Mouse (Mus musculus) liver, embryonic 15.5 days (tissue): ENCODE data around the gene Eif2ak1. TPM values are rescaled to one million over a fixed set of nuclear protein-coding genes. Genes with fewer than 3 reads are reported as not detected.

ENCODE experiments used
- ATAC-seq: fragments of 200-750 bp; cut with Nextera tagmentation; 2 replicates; pipeline ENCODE4 v1.8.0; 2017; ENCODE audit warnings: moderate number of reproducible peaks, mild to moderate bottlenecking, moderate library complexity; ENCODE audit not compliant: insufficient read depth
- H3K27ac ChIP-seq: fragments of 300-500 bp; sonication (generic); replicated peaks from 2 replicates; pipeline ENCODE4 v1.5.1; 2015; ENCODE audit warnings: mild to moderate bottlenecking, inconsistent platforms
- H3K27me3 ChIP-seq: fragments of 300-500 bp; sonication (generic); 2 replicates; pipeline ENCODE4 v1.6.1; 2015; ENCODE audit warnings: mild to moderate bottlenecking, inconsistent platforms
- H3K36me3 ChIP-seq: fragments of 300-500 bp; sonication (generic); replicated peaks from 2 replicates; pipeline ENCODE4 v1.6.1; 2015; ENCODE audit warnings: moderate library complexity, mild to moderate bottlenecking, inconsistent platforms
- H3K4me1 ChIP-seq: fragments of 300-500 bp; sonication (generic); replicated peaks from 2 replicates; pipeline ENCODE4 v1.6.1; 2015; ENCODE audit warnings: inconsistent platforms
- H3K4me2 ChIP-seq: fragments of 300-500 bp; sonication (generic); 2 replicates; pipeline ENCODE4 v1.6.1; 2015; ENCODE audit warnings: moderate library complexity, mild to moderate bottlenecking, inconsistent platforms
- H3K4me3 ChIP-seq: fragments of 300-500 bp; sonication (generic); replicated peaks from 2 replicates; pipeline ENCODE4 v1.5.1; 2015; ENCODE audit warnings: mild to moderate bottlenecking, inconsistent platforms
- H3K9ac ChIP-seq: fragments of 300-500 bp; sonication (generic); 2 replicates; pipeline ENCODE4 v1.6.1; 2015; ENCODE audit warnings: moderate library complexity, mild to moderate bottlenecking, inconsistent platforms
- H3K9me3 ChIP-seq: fragments of 300-500 bp; sonication (generic); replicated peaks from 2 replicates; pipeline ENCODE4 v1.6.1; 2016; ENCODE audit warnings: inconsistent platforms
- WGBS: fragments of 180-500 bp; shearing (Covaris S2); methylation state at CpG from one replicate; pipeline ENCODE4 v1.1.7; 2015; ENCODE audit warnings: mixed read lengths; ENCODE audit not compliant: insufficient replicate concordance; 5-methylcytosine and 5-hydroxymethylcytosine counted together
- polyA plus RNA-seq: library from polyadenylated mRNA; unstranded; fragments of >200 nt; fragmentation: Nextera tagmentation; extraction: Ambion mirVana; gene quantifications from 2 replicates; pipeline ENCODE4 v1.2.1, GENCODE M21; 2015

Eif2ak1 gene
- polyA plus RNA-seq, 1 experiment from 2014 or later = 114 TPM

DNA sequence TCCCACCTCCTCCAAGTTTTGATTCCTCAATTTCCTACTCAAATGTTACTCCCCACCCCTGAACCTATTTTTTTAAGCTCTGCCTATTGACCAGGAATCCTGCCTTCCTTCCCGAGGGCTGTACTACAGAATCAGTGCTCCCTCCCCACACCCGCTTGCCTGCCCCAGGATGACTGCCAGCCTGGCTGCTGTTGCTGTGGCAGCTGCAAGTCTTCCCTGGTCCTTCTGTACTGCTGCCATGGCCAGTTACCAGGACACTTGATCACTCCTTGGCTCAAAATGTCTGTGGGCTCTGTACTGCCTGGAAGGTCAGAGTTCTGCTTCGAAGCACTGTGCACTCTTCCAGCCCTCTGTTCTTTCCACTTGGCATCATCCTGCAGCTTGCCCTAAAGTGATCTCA, 84.5 kb downstream of the Eif2ak1 start:
- H3K4me3 ChIP-seq = no peak overlapping the region
- WGBS = 87% methylated on average over 3 of the region's 3 CpGs
- H3K27me3 ChIP-seq = no peaks in the 10 kb centered on the region
- no peak overlapping the region for H3K4me2 ChIP-seq
- H3K9me3 ChIP-seq = no peaks in the 10 kb centered on the region
- ATAC-seq = no peak
- peaks cover 31% of the 10 kb centered on the region for H3K4me1 ChIP-seq
- no peak overlapping the region for H3K27ac ChIP-seq
- H3K36me3 ChIP-seq = peaks cover 98% of the 10 kb centered on the region
- H3K9ac ChIP-seq = no peak overlapping the region

DNA sequence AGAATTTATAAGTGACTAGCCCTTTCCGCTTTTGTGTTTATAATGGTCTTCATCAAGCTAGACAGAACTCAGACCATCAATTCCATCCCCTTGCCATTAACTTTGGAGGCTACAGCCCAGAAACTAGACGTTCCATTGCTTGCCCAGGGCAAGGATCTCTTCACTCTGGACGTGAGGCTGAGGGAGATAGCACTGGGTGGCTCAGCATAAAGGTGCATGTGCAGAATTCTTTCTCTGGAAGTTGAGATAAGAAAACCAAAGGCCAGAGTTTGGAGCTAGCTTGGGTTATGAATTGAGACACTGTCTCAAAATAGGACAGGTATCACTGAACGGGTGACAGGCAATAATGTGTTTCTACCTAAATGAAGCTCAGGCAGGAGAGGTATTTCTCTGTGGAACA, 86.2 kb downstream of the Eif2ak1 start:
- peak; percentile 59 for ATAC-seq
- H3K9ac ChIP-seq = no peak overlapping the region
- peak overlapping the region; percentile 43; the same call in 1 of the 2 replicates for H3K27ac ChIP-seq
- H3K36me3 ChIP-seq = peaks cover 81% of the 10 kb centered on the region
- H3K4me1 ChIP-seq = peaks cover 47% of the 10 kb centered on the region
- 34% methylated on average over 4 of the region's 4 CpGs for WGBS
- H3K4me2 ChIP-seq = no peak overlapping the region
- no peaks in the 10 kb centered on the region for H3K27me3 ChIP-seq
- H3K9me3 ChIP-seq = no peaks in the 10 kb centered on the region
- H3K4me3 ChIP-seq = no peak overlapping the region

DNA sequence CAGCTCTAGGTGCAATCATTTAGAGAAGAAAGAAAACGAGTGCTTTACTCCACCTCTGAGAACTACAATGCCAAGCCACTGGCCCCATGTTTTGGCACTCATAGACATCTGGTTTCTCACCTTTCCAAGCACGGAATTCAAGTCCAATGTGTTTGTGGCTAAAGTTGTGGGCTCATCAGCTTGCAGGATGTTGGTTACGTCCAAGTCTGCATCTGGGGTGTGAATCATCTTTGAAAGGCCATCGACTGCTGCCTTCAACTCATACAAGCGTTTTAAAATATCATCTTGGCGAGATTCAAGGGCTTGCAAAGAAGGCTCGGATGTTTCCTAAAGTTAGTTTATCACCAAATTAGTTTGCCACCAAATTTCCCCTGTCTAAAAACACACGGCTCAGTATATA, 88.8 kb downstream of the Eif2ak1 start:
- no peak for ATAC-seq
- Histone ChIP-seq H3K4me1 (peaks cover 58% of the 10 kb centered on the region), H3K27me3 (no peaks in the 10 kb centered on the region), H3K9me3 (no peaks in the 10 kb centered on the region), H3K27ac (0 out of 2 replicates have a peak overlapping the region, but pooled peaks have one; percentile 7), H3K4me2 (no peak overlapping the region), H3K9ac (no peak overlapping the region), H3K36me3 (peaks cover 55% of the 10 kb centered on the region), H3K4me3 (no peak overlapping the region)
- 78% methylated on average over 8 of the region's 8 CpGs for WGBS

DNA sequence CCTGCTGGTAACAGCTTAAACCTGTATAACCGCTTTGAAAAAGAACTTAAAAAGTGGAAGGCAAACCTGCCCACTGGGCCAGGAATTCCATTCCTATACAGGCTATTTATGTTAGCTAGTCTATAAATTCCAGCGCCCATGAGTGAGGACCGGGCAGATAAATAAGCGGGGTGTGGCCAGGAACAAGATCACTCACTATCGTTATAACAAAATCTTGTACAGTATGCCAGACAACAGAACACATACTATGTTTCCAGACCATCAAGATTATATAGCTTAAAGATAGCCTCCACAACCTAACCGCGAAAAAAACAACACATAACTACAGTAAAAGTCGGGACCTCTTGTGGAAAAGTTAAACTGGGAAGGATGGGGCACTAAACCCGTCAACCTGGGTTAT, 91.3 kb downstream of the Eif2ak1 start:
- Histone ChIP-seq H3K4me3 (peak overlapping the region; percentile 87), H3K36me3 (peaks cover 40% of the 10 kb centered on the region), H3K4me2 (peak overlapping the region; percentile 91), H3K4me1 (peaks cover 42% of the 10 kb centered on the region), H3K9ac (peak overlapping the region; percentile 63), H3K27me3 (no peaks in the 10 kb centered on the region), H3K9me3 (no peaks in the 10 kb centered on the region), H3K27ac (peak overlapping the region; percentile 98)
- ATAC-seq = peak; percentile 49
- 2% methylated on average over 9 of the region's 9 CpGs for WGBS

DNA sequence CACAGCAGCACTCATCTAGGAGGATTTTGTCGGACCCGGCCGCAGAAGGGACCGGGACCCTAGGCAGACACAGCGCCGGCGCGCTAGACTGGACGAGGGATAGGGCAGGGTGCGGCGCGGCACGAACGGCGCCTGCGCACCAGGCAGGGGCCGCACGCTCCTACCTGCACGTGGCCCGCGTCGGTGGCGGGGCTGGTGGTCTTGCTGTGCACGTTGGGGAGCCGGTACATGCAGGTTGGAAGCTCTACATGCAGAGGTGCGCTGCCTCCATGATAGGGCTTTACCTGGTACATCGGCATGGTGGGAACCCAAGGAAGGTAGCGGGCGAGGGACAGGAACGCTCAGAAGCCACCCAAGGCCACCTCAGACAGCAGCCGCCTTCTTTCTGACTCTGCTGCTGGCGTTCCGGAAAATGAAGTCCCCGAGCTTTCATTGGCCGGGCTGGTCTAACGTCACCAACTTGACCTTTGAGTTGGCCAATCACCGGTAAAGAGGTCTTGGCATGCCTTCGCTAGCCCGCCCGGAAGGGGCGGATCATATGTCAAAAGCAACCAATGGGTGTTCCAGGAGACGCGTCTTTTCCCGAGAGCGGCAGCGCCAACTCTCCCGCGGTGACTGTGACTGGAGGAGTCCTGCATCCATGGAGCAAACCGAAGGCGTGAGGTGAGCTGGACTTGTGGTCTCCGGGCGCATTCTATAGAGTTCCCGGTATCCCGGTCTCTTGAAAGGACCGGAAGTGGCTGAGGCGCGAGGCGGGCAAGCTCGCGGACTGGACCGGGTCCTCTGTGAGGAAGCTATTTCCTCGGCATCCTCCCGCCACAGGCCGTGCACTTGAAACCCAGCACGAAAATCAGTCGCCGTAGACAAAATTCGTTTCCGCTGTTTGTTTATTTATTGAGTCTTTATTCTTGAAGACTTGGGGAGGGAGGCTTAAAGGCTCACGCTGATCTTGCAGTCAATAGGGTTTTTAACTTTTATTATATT, 92.1 kb downstream of the Eif2ak1 start, which contains the start of the genes Aimp2 and Pms2:
Gene Aimp2, minus strand, starts transcription at position 431 of the 984 bp plus-strand sequence.
Gene Pms2, plus strand, starts transcription at position 548 of the 984 bp plus-strand sequence.
- H3K27ac ChIP-seq = peak within 1 kb of the TSS; percentile 98
- WGBS = under 1% methylated on average over 70 of the region's 70 CpGs
- H3K9ac ChIP-seq = peak within 1 kb of the TSS; percentile 76
- peak within 1 kb of the TSS; percentile 87 for H3K4me3 ChIP-seq
- no peaks in the 10 kb centered on the region for H3K27me3 ChIP-seq
- no peaks in the 10 kb centered on the region for H3K9me3 ChIP-seq
- peak within 1 kb of the TSS; percentile 91 for H3K4me2 ChIP-seq
- peaks cover 38% of the 10 kb centered on the region for H3K36me3 ChIP-seq
- H3K4me1 ChIP-seq = peaks cover 34% of the 10 kb centered on the region
- peak; percentile 94 for ATAC-seq

DNA sequence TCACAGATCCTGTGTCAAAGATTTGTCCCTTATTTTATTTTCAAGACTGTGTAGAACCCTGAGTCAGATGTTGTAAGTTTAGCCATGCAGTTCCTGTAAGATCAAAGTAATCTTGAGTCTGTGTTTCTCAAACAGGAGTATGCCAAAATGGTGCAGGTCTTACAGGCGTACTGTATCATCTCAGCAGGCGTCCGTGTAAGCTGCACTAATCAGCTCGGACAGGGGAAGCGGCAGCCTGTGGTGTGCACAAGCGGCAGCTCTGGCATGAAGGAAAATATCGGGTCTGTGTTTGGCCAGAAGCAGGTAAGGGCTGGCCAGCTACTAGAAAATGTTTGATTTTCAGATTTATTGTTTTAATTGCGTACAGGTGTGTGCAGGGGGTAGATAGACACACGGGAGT, 98.6 kb downstream of the Eif2ak1 start:
- H3K27ac ChIP-seq = no peak overlapping the region
- H3K9ac ChIP-seq = no peak overlapping the region
- 87% methylated on average over 9 of the region's 9 CpGs for WGBS
- no peaks in the 10 kb centered on the region for H3K27me3 ChIP-seq
- no peak for ATAC-seq
- no peak overlapping the region for H3K4me2 ChIP-seq
- H3K4me3 ChIP-seq = no peak overlapping the region
- peaks cover 71% of the 10 kb centered on the region for H3K36me3 ChIP-seq
- H3K9me3 ChIP-seq = no peaks in the 10 kb centered on the region
- H3K4me1 ChIP-seq = peaks cover 5% of the 10 kb centered on the region

DNA sequence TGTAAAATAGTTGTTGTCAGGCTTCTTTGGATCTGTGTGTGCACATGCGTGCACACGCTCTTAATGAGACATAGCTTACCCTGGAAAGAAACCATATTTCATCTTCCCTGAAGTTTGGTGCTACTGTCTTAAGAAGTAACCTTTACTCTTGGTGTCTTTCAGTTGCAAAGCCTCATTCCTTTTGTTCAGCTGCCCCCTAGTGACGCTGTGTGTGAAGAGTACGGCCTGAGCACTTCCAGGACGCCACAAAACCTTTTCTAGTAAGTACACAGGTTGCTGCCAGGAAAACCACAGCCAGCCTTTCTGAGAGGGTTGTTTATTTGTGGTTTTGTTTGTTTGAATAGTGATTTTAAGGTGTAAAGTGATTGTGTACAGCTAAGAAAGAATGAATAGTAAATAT, 99.8 kb downstream of the Eif2ak1 start:
- Histone ChIP-seq H3K9me3 (no peaks in the 10 kb centered on the region), H3K4me2 (no peak overlapping the region), H3K4me1 (no peaks in the 10 kb centered on the region), H3K27ac (no peak overlapping the region), H3K4me3 (no peak overlapping the region), H3K36me3 (peaks cover 77% of the 10 kb centered on the region), H3K27me3 (no peaks in the 10 kb centered on the region), H3K9ac (no peak overlapping the region)
- WGBS = 56% methylated on average over 5 of the region's 5 CpGs
- no peak for ATAC-seq

DNA sequence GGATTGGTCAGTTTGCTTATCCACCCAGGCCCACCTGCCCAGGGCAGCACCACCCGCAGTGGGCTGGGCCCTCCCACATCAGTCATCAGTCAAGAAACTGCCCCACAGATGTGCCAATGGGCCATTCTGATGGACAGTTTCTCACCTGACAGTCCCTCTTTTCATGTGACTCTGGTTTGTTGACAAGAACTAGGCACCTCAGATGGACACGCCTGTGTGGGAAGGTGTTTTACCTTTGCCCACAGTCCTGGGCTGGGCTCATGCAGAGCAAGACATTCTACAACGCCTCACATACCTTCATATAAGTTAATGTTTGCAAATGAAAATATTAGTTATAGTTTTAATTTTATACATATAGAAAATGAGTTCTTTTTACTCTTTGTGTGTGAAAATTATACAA, 100.5 kb downstream of the Eif2ak1 start:
- H3K4me2 ChIP-seq = no peak overlapping the region
- WGBS = 84% methylated on average over 3 of the region's 3 CpGs
- no peak overlapping the region for H3K9ac ChIP-seq
- peaks cover 82% of the 10 kb centered on the region for H3K36me3 ChIP-seq
- no peaks in the 10 kb centered on the region for H3K9me3 ChIP-seq
- no peaks in the 10 kb centered on the region for H3K27me3 ChIP-seq
- no peak for ATAC-seq
- no peak overlapping the region for H3K27ac ChIP-seq
- H3K4me3 ChIP-seq = no peak overlapping the region
- H3K4me1 ChIP-seq = no peaks in the 10 kb centered on the region

DNA sequence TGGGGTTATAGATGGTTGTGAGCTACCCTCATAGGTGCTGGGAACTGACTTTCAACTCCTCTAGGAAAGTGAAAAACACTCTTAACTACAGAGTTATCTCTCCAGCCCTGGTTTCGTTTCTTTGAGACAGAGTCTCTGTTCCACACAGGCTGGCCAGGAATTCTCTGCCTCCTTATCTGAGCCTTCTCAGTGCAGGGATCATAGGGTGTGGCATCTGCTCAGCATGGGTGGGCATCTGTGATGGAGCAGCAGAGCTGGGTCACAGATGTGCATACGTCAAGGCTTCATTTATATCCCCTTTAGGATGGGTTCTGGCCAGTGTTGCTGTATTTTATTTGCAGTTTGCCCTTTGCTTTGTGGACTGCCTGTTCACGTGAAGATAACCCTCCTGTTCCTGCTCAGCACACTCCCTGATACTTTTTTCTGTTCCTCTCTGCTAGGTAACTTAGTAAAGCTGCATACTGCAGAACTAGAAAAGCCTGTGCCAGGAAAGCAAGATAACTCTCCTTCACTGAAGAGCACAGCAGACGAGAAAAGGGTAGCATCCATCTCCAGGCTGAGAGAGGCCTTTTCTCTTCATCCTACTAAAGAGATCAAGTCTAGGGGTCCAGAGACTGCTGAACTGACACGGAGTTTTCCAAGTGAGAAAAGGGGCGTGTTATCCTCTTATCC, 107.3 kb downstream of the Eif2ak1 start:
- peak overlapping the region; percentile 11; the same call in 1 of the 2 replicates for H3K4me3 ChIP-seq
- H3K27ac ChIP-seq = peak overlapping the region; percentile 86
- no peaks in the 10 kb centered on the region for H3K9me3 ChIP-seq
- H3K9ac ChIP-seq = peak overlapping the region; percentile 12; the same call in 1 of the 2 replicates
- no peaks in the 10 kb centered on the region for H3K27me3 ChIP-seq
- peak overlapping the region; percentile 57 for H3K4me2 ChIP-seq
- peaks cover 89% of the 10 kb centered on the region for H3K36me3 ChIP-seq
- WGBS = 41% methylated on average over 6 of the region's 6 CpGs
- H3K4me1 ChIP-seq = peaks cover 26% of the 10 kb centered on the region
- peak; percentile 100 for ATAC-seq

DNA sequence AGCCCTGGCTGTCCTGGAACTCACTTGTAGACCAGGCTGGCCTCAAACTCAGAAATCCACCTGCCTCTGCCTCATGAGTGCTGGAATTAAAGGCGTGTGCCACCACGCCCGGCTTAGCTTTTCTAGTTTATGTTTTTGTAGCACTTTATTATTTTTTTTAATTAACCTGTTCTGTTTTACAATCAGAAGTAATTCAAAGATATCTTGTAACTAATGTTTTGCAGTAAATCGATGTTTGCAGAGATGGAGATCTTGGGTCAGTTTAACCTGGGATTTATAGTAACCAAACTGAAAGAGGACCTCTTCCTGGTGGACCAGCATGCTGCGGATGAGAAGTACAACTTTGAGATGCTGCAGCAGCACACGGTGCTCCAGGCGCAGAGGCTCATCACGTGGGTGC, 110.3 kb downstream of the Eif2ak1 start, which contains the start of gene Gm42421:
Gene Gm42421, plus strand, starts transcription at position 301 of the 400 bp plus-strand sequence.
- H3K27ac ChIP-seq = no peak within 1 kb of the TSS
- no peak within 1 kb of the TSS for H3K4me2 ChIP-seq
- ATAC-seq = no peak
- H3K4me1 ChIP-seq = peaks cover 26% of the 10 kb centered on the region
- H3K4me3 ChIP-seq = no peak within 1 kb of the TSS
- H3K36me3 ChIP-seq = peaks cover 92% of the 10 kb centered on the region
- H3K9me3 ChIP-seq = no peaks in the 10 kb centered on the region
- WGBS = 89% methylated on average over 8 of the region's 8 CpGs
- H3K9ac ChIP-seq = no peak within 1 kb of the TSS
- no peaks in the 10 kb centered on the region for H3K27me3 ChIP-seq

DNA sequence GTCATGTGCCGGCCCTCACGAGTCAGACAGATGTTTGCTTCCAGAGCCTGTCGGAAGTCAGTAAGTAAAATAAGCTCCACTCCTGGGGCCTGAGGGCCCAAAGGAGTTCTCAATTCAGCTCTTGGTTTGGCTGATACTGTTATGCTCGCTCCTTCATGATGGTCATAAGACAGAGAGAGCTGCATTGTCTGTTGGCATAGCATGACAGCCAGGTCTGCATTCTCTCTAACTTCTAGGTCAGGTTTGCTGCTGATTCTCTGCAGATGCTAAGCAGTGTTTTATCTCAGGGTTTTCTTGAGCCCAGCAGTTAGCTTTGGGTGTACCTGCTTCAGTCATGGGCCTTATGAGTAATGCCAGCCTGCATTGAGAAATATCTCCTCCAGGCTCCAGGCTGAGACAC, 111.7 kb downstream of the Eif2ak1 start:
- H3K4me2 ChIP-seq = no peak overlapping the region
- H3K36me3 ChIP-seq = peaks cover 80% of the 10 kb centered on the region
- H3K4me3 ChIP-seq = no peak overlapping the region
- H3K27me3 ChIP-seq = no peaks in the 10 kb centered on the region
- no peak overlapping the region for H3K9ac ChIP-seq
- H3K9me3 ChIP-seq = no peaks in the 10 kb centered on the region
- 85% methylated on average over 4 of the region's 4 CpGs for WGBS
- H3K4me1 ChIP-seq = peaks cover 16% of the 10 kb centered on the region
- no peak for ATAC-seq
- H3K27ac ChIP-seq = no peak overlapping the region
